ENCODE assay signal across 8 mouse cellular contexts in the genomic region with DNA sequence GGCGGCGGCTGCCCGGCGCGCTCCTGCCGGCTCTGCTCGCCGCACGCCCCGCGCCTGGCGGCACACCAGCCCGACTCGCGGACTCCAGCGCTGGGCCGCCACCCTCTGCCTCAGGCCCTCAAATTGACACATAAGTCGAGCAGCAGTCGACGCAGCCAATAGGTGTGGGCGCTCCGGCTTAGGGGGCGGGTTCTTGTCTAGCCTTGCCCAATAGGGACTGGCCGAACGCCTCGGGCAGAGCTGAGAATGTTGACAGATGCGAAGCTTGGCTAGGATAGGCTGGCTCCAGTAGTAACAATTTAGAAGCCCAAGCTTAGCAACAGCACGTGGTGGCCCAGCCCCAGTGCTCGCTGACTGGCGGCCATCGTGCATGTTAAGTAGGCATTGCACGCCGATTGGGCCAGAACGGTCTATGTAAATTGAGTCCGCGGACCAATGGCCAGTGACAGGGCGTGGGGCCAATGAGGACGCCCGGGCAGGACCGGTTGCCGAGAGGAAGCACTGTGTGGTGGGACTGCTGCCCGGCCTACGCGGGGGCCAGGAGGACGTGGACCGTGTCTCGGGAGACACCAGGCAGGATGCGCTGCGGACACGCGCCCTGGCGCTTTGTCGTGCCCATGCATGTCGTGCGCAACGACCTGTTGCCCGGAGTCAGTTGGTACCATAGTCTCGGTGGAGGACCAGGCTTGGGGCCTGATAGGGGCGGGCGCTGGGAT. TPM values are rescaled to one million over a fixed set of nuclear protein-coding genes. Genes with fewer than 3 reads are reported as not detected.
DNase-seq lines count a peak whose midpoint lies in the region; ATAC-seq lines count a peak whose summit lies in the region.

A gene (minus strand): TSS at position 120 of the 716 bp plus-strand sequence.

- peaks cover 3% of the 10 kb centered on the region; the same call in 1 of the 2 replicates for H3K36me3 ChIP-seq in heart, embryonic 13.5 days
- H3K36me3 ChIP-seq in liver, embryonic 12.5 days, result no peaks in the 10 kb centered on the region
- no peaks in the 10 kb centered on the region for H3K36me3 ChIP-seq in stomach, embryonic 15.5 days

- under 1% methylated on average over 60 of the region's 60 CpGs for WGBS in heart, embryonic 13.5 days
- WGBS in liver, embryonic 12.5 days (ENCODE audit: insufficient replicate concordance), result under 1% methylated on average over 60 of the region's 60 CpGs
- WGBS in stomach, embryonic 15.5 days, result under 1% methylated on average over 58 of the region's 60 CpGs

- DNase-seq in CD4-positive, CD25-positive, alpha-beta regulatory T cell, adult 2 months (ENCODE audit: low read depth, low spot score), result peak; percentile 98
- DNase-seq in fat pad, adult 2 months (ENCODE audit: extremely low read depth, low read depth, low spot score), result peak; percentile 99
- peak; percentile 99 for DNase-seq in kidney, postnatal 10 days
- peak; percentile 98 for DNase-seq in natural killer cell, adult 2 months (ENCODE audit: low spot score in 2 of 2)

- peak; percentile 97 for ATAC-seq in heart, embryonic 13.5 days (ENCODE audit: extremely low read depth, insufficient number of reproducible peaks, low FRiP score, low TSS enrichment)
- ATAC-seq in liver, embryonic 12.5 days, result peak; percentile 97
- peak; percentile 98 for ATAC-seq in stomach, embryonic 15.5 days (ENCODE audit: insufficient read depth, low FRiP score, low read depth)

- peak within 1 kb of the TSS; percentile 93 for H3K4me2 ChIP-seq in heart, embryonic 13.5 days
- peak within 1 kb of the TSS; percentile 100 for H3K4me2 ChIP-seq in liver, embryonic 12.5 days
- H3K4me2 ChIP-seq in stomach, embryonic 15.5 days, result peak within 1 kb of the TSS; percentile 84

- H3K27ac ChIP-seq in brown adipose tissue, adult 24 weeks (replicated peaks; ENCODE audit: low read depth, low read length), result peak within 1 kb of the TSS; percentile 82
- peak within 1 kb of the TSS; percentile 96 for H3K27ac ChIP-seq in heart, embryonic 13.5 days (replicated peaks)
- peak within 1 kb of the TSS; percentile 86 for H3K27ac ChIP-seq in liver, embryonic 12.5 days
- peak within 1 kb of the TSS; percentile 93 for H3K27ac ChIP-seq in stomach, embryonic 15.5 days

- no peaks in the 10 kb centered on the region for H3K27me3 ChIP-seq in heart, embryonic 13.5 days (replicated peaks)
- no peaks in the 10 kb centered on the region for H3K27me3 ChIP-seq in liver, embryonic 12.5 days (replicated peaks)
- no peaks in the 10 kb centered on the region for H3K27me3 ChIP-seq in stomach, embryonic 15.5 days (replicated peaks)

- H3K4me3 ChIP-seq in brown adipose tissue, adult 24 weeks (ENCODE audit: insufficient read depth, low read depth, low read length), result peak within 1 kb of the TSS; percentile 95
- H3K4me3 ChIP-seq in heart, embryonic 13.5 days, result peak within 1 kb of the TSS; percentile 96
- H3K4me3 ChIP-seq in liver, embryonic 12.5 days, result peak within 1 kb of the TSS; percentile 78
- H3K4me3 ChIP-seq in stomach, embryonic 15.5 days (replicated peaks), result peak within 1 kb of the TSS; percentile 89

- peaks cover 52% of the 10 kb centered on the region for H3K4me1 ChIP-seq in brown adipose tissue, adult 24 weeks (ENCODE audit: control insufficient read depth, insufficient read depth, insufficient read length, low read length)
- H3K4me1 ChIP-seq in heart, embryonic 13.5 days, result peaks cover 67% of the 10 kb centered on the region
- peaks cover 30% of the 10 kb centered on the region for H3K4me1 ChIP-seq in liver, embryonic 12.5 days
- H3K4me1 ChIP-seq in stomach, embryonic 15.5 days, result peaks cover 45% of the 10 kb centered on the region

- H3K9me3 ChIP-seq in heart, embryonic 13.5 days, result no peaks in the 10 kb centered on the region
- H3K9me3 ChIP-seq in liver, embryonic 12.5 days (replicated peaks), result no peaks in the 10 kb centered on the region
- H3K9me3 ChIP-seq in stomach, embryonic 15.5 days, result no peaks in the 10 kb centered on the region

- peak within 1 kb of the TSS; percentile 96 for H3K9ac ChIP-seq in heart, embryonic 13.5 days
- peak within 1 kb of the TSS; percentile 75 for H3K9ac ChIP-seq in liver, embryonic 12.5 days
- peak within 1 kb of the TSS; percentile 72 for H3K9ac ChIP-seq in stomach, embryonic 15.5 days

RNA-seq across cellular contexts. Expression of the gene that starts here (rescaled TPM):
- 69.9 and 70.6 TPM in 2 replicates for polyA plus RNA-seq in brown adipose tissue, adult 24 weeks (2012; ENCODE audit: insufficient read depth, insufficient read length, missing spikeins)
- 23.1 and 23.6 TPM in 2 replicates for polyA plus RNA-seq in heart, embryonic 13.5 days (2015; fragmentation: Nextera tagmentation; extraction: Ambion mirVana)
- polyA plus RNA-seq in liver, embryonic 12.5 days (2016; fragmentation: Nextera tagmentation; extraction: Ambion mirVana), result 5.4 and 5.5 TPM in 2 replicates
- 28.7 and 34.7 TPM in 2 replicates for polyA plus RNA-seq in stomach, embryonic 15.5 days (2015; fragmentation: Nextera tagmentation; extraction: Ambion mirVana)

Comparison
In these comparisons a context has a peak if more than half of its experiments do, and no peak if none do; other contexts are left out.
1. Peak in every context shown above with its lines: DNase-seq, ATAC-seq, H3K4me3 ChIP-seq and H3K27ac ChIP-seq.